Mouse (Mus musculus) myocyte (in vitro differentiated cells): Measurements from ENCODE around the gene Spata31d1b.

Experiments
- E2F4 ChIP-seq: IDR thresholded peaks from one replicate; pipeline ENCODE4 v1.6.1; 2011; ENCODE audit warnings: mild to moderate bottlenecking, control low read depth, moderate library complexity; ENCODE audit not compliant: insufficient read depth
- MAX ChIP-seq: IDR thresholded peaks from one replicate; pipeline ENCODE4 v1.6.1; 2011; ENCODE audit warnings: low read depth, mild to moderate bottlenecking, control low read depth
- MYOD1 ChIP-seq, 3 experiments: IDR thresholded peaks; one replicate each; pipeline ENCODE4 v1.6.1; 2011; ENCODE audit warnings: control low read depth in 2 of 3, low read depth in 2 of 3, mild to moderate bottlenecking in 2 of 3, moderate library complexity in 1 of 3; ENCODE audit not compliant: insufficient read length in 2 of 3, control insufficient read depth in 1 of 3
- POLR2A ChIP-seq: IDR thresholded peaks from one replicate; pipeline ENCODE4 v1.6.1; 2011; ENCODE audit warnings: low read depth, mild to moderate bottlenecking, control low read depth, moderate library complexity; ENCODE audit not compliant: insufficient read length
- POLR2AphosphoS2 ChIP-seq: IDR thresholded peaks from one replicate; pipeline ENCODE4 v1.6.1; 2011; ENCODE audit warnings: low read depth, control low read depth; ENCODE audit not compliant: insufficient read length
- REST ChIP-seq: IDR thresholded peaks from one replicate; pipeline ENCODE4 v1.6.1; 2011; ENCODE audit warnings: mild to moderate bottlenecking, control low read depth, moderate library complexity; ENCODE audit not compliant: insufficient read depth, insufficient read length
- SRF ChIP-seq: IDR thresholded peaks from one replicate; pipeline ENCODE4 v1.6.1; 2011; ENCODE audit warnings: low read depth; ENCODE audit not compliant: control insufficient read depth, insufficient read length
- TCF12 ChIP-seq: IDR thresholded peaks from one replicate; pipeline ENCODE4 v1.6.1; 2011; ENCODE audit warnings: mild to moderate bottlenecking, control low read depth; ENCODE audit not compliant: poor library complexity, insufficient read depth, severe bottlenecking
- USF1 ChIP-seq: IDR thresholded peaks from one replicate; pipeline ENCODE4 v1.6.1; 2011; ENCODE audit warnings: low read depth, mild to moderate bottlenecking, control low read depth, moderate library complexity

DNA sequence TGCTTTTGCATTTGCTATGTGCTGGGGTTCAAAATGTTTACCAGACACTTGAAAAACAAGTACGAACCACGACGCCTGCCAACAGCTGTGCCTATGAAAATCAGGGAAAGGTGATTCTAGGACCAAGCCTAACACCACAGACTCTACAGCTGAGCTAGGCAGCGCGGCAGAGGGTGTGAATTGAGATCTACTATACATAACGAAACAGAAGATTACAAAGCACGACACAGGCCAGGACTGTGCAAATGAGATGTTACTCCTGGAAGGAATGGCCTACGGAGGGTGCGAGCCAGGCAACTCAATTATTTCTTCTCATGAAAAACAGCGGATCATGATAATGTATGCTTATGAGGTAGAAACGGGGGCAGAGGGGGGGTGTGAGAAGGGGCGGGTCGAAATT lies 56.4 kb downstream of the Spata31d1b start:
- TF ChIP-seq POLR2A (no peak), MAX (no peak), E2F4 (no peak), SRF (no peak), POLR2AphosphoS2 (no peak), MYOD1 (IDR thresholded peaks at IDR 0.05; ENCODE audit: control insufficient read depth in 1 of 3, insufficient read length in 2 of 3, low read depth in 2 of 3) (no peak), REST (no peak), USF1 (no peak), TCF12 (no peak)
